19 mouse cellular contexts compared by ENCODE assay signal in the genomic region with DNA sequence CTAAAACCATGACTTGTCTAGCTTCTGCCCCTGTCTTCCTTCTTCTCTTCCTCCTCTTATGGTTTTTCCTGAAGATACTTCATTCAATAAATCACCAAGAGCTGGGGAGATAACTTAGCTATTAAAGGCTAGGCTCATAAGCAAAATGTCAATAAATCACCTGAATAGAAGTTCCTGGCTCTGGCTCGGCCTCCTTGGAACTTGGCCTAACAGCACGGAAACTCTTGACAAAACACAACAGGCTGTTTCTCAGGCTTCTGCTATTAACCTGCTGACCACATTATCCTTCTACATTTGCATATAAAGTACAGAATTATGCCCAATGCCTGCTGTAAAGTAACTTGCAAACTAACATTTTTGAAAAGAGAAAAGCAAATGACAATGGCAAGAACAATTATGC. TPM values are rescaled to one million over a fixed set of nuclear protein-coding genes. Genes with fewer than 3 reads are reported as not detected.
"Had no signal": no experiment of that assay in that cellular context is flagged by ENCODE, and none has a peak within 500 bp of the region (broad histone marks: within the 10 kb centered on the region; RNA-seq: fewer than 3 reads in every experiment).

No protein-coding gene starts in this region.

- H3K9me3 ChIP-seq: limb, embryonic 12.5 days; limb, embryonic 15.5 days; midbrain, embryonic 12.5 days; midbrain, embryonic 15.5 days; neural tube, embryonic 12.5 days; neural tube, embryonic 15.5 days; stomach, embryonic 15.5 days had no signal

- H3K4me3 ChIP-seq: limb, embryonic 12.5 days; limb, embryonic 15.5 days; midbrain, embryonic 12.5 days; midbrain, embryonic 15.5 days; neural tube, embryonic 12.5 days; neural tube, embryonic 15.5 days; stomach, embryonic 15.5 days had no signal

- H3K4me1 ChIP-seq: limb, embryonic 12.5 days; limb, embryonic 15.5 days; midbrain, embryonic 12.5 days; midbrain, embryonic 15.5 days; neural tube, embryonic 12.5 days; neural tube, embryonic 15.5 days; stomach, embryonic 15.5 days had no signal

- ATAC-seq: intestine, postnatal 0 days; liver, postnatal 0 days; lung, postnatal 0 days; midbrain, embryonic 15.5 days had no signal

- H3K27ac ChIP-seq: limb, embryonic 12.5 days; limb, embryonic 15.5 days; liver, embryonic 14.5 days; macrophage; midbrain, embryonic 12.5 days; midbrain, embryonic 15.5 days; neural tube, embryonic 12.5 days; neural tube, embryonic 15.5 days; stomach, embryonic 15.5 days had no signal

- H3K27me3 ChIP-seq: limb, embryonic 12.5 days; limb, embryonic 15.5 days; midbrain, embryonic 12.5 days; midbrain, embryonic 15.5 days; neural tube, embryonic 12.5 days; neural tube, embryonic 15.5 days; stomach, embryonic 15.5 days had no signal

- H3K4me2 ChIP-seq: limb, embryonic 12.5 days; limb, embryonic 15.5 days; liver, embryonic 11.5 days; lung, embryonic 14.5 days; midbrain, embryonic 12.5 days; midbrain, embryonic 15.5 days; neural tube, embryonic 12.5 days; neural tube, embryonic 15.5 days; stomach, embryonic 15.5 days had no signal

- H3K9ac ChIP-seq: limb, embryonic 12.5 days; limb, embryonic 15.5 days; liver, embryonic 14.5 days; liver, postnatal 0 days; lung, embryonic 14.5 days; midbrain, embryonic 12.5 days; midbrain, embryonic 15.5 days; neural tube, embryonic 12.5 days; neural tube, embryonic 15.5 days; stomach, embryonic 15.5 days had no signal

- H3K36me3 ChIP-seq: limb, embryonic 12.5 days; limb, embryonic 15.5 days; midbrain, embryonic 12.5 days; midbrain, embryonic 15.5 days; neural tube, embryonic 12.5 days; neural tube, embryonic 15.5 days; stomach, embryonic 15.5 days had no signal

- DNase-seq: left cerebral cortex, postnatal 4 days; lung, embryonic 14.5 days; retina, postnatal 1 day; right cerebral cortex, postnatal 25 days; spleen, adult 18-20 months; thymus, postnatal 25 days had no signal

RNA-seq across cellular contexts. Expression of a gene that starts 41.1 kb away (rescaled TPM):
- polyA plus RNA-seq: macrophage had no signal
